ENCODE assay signal across 11 mouse cellular contexts in genomic region chr6:136894532-136895339, GRCm38 (mm10). TPM values are rescaled to one million over a fixed set of nuclear protein-coding genes. Genes with fewer than 3 reads are reported as not detected.
DNase-seq lines count a peak whose midpoint lies in the region; ATAC-seq and TF ChIP-seq lines count a peak whose summit lies in the region.
"Had no signal": no experiment of that assay in that cellular context is flagged by ENCODE, and none has a peak within 500 bp of the region (broad histone marks: within the 10 kb centered on the region; RNA-seq: fewer than 3 reads in every experiment).

No protein-coding gene starts in this region.

- peak overlapping the region; percentile 55 for H3K27ac ChIP-seq in kidney, adult 2 months (ENCODE audit: insufficient read depth, low read depth, low read length)
- peak overlapping the region; percentile 34; the same call in 1 of the 2 replicates for H3K27ac ChIP-seq in intestine, embryonic 15.5 days
- H3K27ac ChIP-seq in midbrain, embryonic 14.5 days (replicated peaks; ENCODE audit: low read depth, low read length), result no peak overlapping the region

- no peaks in the 10 kb centered on the region for H3K36me3 ChIP-seq in kidney, adult 2 months (ENCODE audit: control insufficient read depth, insufficient read depth, low read length)
- no peaks in the 10 kb centered on the region for H3K36me3 ChIP-seq in intestine, embryonic 15.5 days
- H3K36me3 ChIP-seq in midbrain, embryonic 14.5 days (ENCODE audit: control insufficient read depth, insufficient read depth, low read length), result no peaks in the 10 kb centered on the region

- DNase-seq in kidney, adult 2 months, result peak; percentile 60
- no peak for DNase-seq in kidney, adult 8-10 months
- peak; percentile 67 to 71 for DNase-seq in heart, adult 18-20 months
- peak; percentile 57 for DNase-seq in lung, postnatal 10 days
- DNase-seq in midbrain, embryonic 14.5 days, result no peak
- DNase-seq in cerebellum, adult 9-10 months, result no peak
- DNase-seq in spleen, postnatal 36 days (ENCODE audit: low spot score in 2 of 2), result no peak
- DNase-seq: liver had no signal

- H3K4me3 ChIP-seq in kidney, adult 2 months (ENCODE audit: insufficient read depth, low read depth, low read length), result no peak overlapping the region
- no peak overlapping the region for H3K4me3 ChIP-seq in intestine, embryonic 15.5 days (replicated peaks)
- H3K4me3 ChIP-seq in midbrain, embryonic 14.5 days (replicated peaks; ENCODE audit: low read depth, low read length), result no peak overlapping the region

- no peaks in the 10 kb centered on the region for H3K4me1 ChIP-seq in kidney, adult 2 months (ENCODE audit: control insufficient read depth, insufficient read depth, low read length)
- 0 out of 2 replicates have a peak, but pooled peaks cover 3% of the 10 kb centered on the region for H3K4me1 ChIP-seq in intestine, embryonic 15.5 days (replicated peaks)
- no peaks in the 10 kb centered on the region for H3K4me1 ChIP-seq in midbrain, embryonic 14.5 days (ENCODE audit: control insufficient read depth, insufficient read depth, low read length)

- no peak for ATAC-seq in intestine, embryonic 15.5 days
- no peak for ATAC-seq in midbrain, embryonic 14.5 days (ENCODE audit: low FRiP score, low TSS enrichment)
- ATAC-seq: midbrain, embryonic 16.5 days had no signal

- no peak overlapping the region for H3K4me2 ChIP-seq in intestine, embryonic 15.5 days (replicated peaks)
- no peak overlapping the region for H3K4me2 ChIP-seq in midbrain, embryonic 14.5 days (ENCODE audit: low read length)

- 46% methylated on average over 15 of the region's 15 CpGs for WGBS in kidney, adult 2 months
- 28% methylated on average over 15 of the region's 15 CpGs for WGBS in intestine, embryonic 15.5 days
- 70% methylated on average over 15 of the region's 15 CpGs for whole genome bisulfite sequencing in midbrain, embryonic 14.5 days

- no peak for TF ChIP-seq CTCF in kidney, adult 2 months (conservative IDR thresholded peaks at IDR 0.05; ENCODE audit: insufficient read depth, insufficient read length, low read depth, low read length)

- H3K9me3 ChIP-seq in intestine, embryonic 15.5 days, result no peaks in the 10 kb centered on the region
- H3K9me3 ChIP-seq in midbrain, embryonic 14.5 days (ENCODE audit: control insufficient read depth, low read length), result no peaks in the 10 kb centered on the region

- H3K9ac ChIP-seq in intestine, embryonic 15.5 days, result no peak overlapping the region
- H3K9ac ChIP-seq in midbrain, embryonic 14.5 days (replicated peaks; ENCODE audit: low read length), result no peak overlapping the region

- no peak for TF ChIP-seq POLR2A in kidney, adult 2 months (IDR thresholded peaks at IDR 0.05; ENCODE audit: low read depth, low read length)

- H3K27me3 ChIP-seq in kidney, adult 2 months (replicated peaks; ENCODE audit: control insufficient read depth, insufficient read depth, low read length), result no peaks in the 10 kb centered on the region
- H3K27me3 ChIP-seq in intestine, embryonic 15.5 days (replicated peaks), result no peaks in the 10 kb centered on the region
- H3K27me3 ChIP-seq in midbrain, embryonic 14.5 days (ENCODE audit: control insufficient read depth, insufficient read depth, low read length), result no peaks in the 10 kb centered on the region

RNA-seq across cellular contexts. Expression of gene Mgp, which starts 19.1 kb away (rescaled TPM):
- polyA plus RNA-seq in kidney, adult 2 months (2012; rRNA removed), result 725 and 868 TPM in 2 replicates
- total RNA-seq in heart, adult 18-20 months (2021), result 100 to 1,000 TPM; 301 to 402 TPM
- polyA plus RNA-seq in intestine, embryonic 15.5 days (2015; fragmentation: Nextera tagmentation; extraction: Ambion mirVana), result 121 and 122 TPM in 2 replicates
- 0.65 and 3.5 TPM in 2 replicates for polyA plus RNA-seq in midbrain, embryonic 14.5 days (2014; fragmentation: Nextera tagmentation; extraction: Ambion mirVana)

RNA-seq across cellular contexts. Expression of gene Erp27, which starts 27.2 kb away (rescaled TPM):
- 0.15 TPM in 1 of 2 replicates, not detected in the other for polyA plus RNA-seq in kidney, adult 2 months (2012; rRNA removed)
- total RNA-seq in heart, adult 18-20 months (2021), result not detected
- polyA plus RNA-seq in intestine, embryonic 15.5 days (2015; fragmentation: Nextera tagmentation; extraction: Ambion mirVana), result 14.6 and 37.0 TPM in 2 replicates
- not detected in 2 replicates for polyA plus RNA-seq in midbrain, embryonic 14.5 days (2014; fragmentation: Nextera tagmentation; extraction: Ambion mirVana)
- polyA plus RNA-seq: embryonic facial prominence, embryonic 11.5 days had no signal

RNA-seq across cellular contexts. Expression of gene Pde6h, which starts 28.9 kb away (rescaled TPM):
- 0.58 and 0.64 TPM in 2 replicates for polyA plus RNA-seq in kidney, adult 2 months (2012; rRNA removed)
- not detected for total RNA-seq in heart, adult 18-20 months (2021)
- not detected in 2 replicates for polyA plus RNA-seq in intestine, embryonic 15.5 days (2015; fragmentation: Nextera tagmentation; extraction: Ambion mirVana)
- not detected in 2 replicates for polyA plus RNA-seq in midbrain, embryonic 14.5 days (2014; fragmentation: Nextera tagmentation; extraction: Ambion mirVana)
- polyA plus RNA-seq: embryonic facial prominence, embryonic 11.5 days had no signal

RNA-seq across cellular contexts. Expression of gene Art4, which starts 37.2 kb away (rescaled TPM):
- 4.9 TPM in 2 replicates for polyA plus RNA-seq in kidney, adult 2 months (2012; rRNA removed)
- 10 to 100 TPM; 18.7 to 21.8 TPM for total RNA-seq in heart, adult 18-20 months (2021)
- 4.2 and 4.8 TPM in 2 replicates for polyA plus RNA-seq in intestine, embryonic 15.5 days (2015; fragmentation: Nextera tagmentation; extraction: Ambion mirVana)
- polyA plus RNA-seq in midbrain, embryonic 14.5 days (2014; fragmentation: Nextera tagmentation; extraction: Ambion mirVana), result not detected in 2 replicates

RNA-seq across cellular contexts. Expression of gene Arhgdib, which starts 47.0 kb away (rescaled TPM):
- polyA plus RNA-seq in kidney, adult 2 months (2012; rRNA removed), result 49.0 and 77.4 TPM in 2 replicates
- total RNA-seq in heart, adult 18-20 months (2021), result 10 to 100 TPM; 22.8 to 39.0 TPM
- polyA plus RNA-seq in intestine, embryonic 15.5 days (2015; fragmentation: Nextera tagmentation; extraction: Ambion mirVana), result 44.5 and 47.8 TPM in 2 replicates
- polyA plus RNA-seq in midbrain, embryonic 14.5 days (2014; fragmentation: Nextera tagmentation; extraction: Ambion mirVana), result 7.0 and 16.6 TPM in 2 replicates

Comparison
In these comparisons a context has a peak if more than half of its experiments do, and no peak if none do; other contexts are left out.
1. DNase-seq: peak in kidney, adult 2 months (single experiment), heart, adult 18-20 months (2 of 2) and lung, postnatal 10 days (single experiment); none in kidney, adult 8-10 months (0 of 2), midbrain, embryonic 14.5 days (single experiment), cerebellum, adult 9-10 months (single experiment) and spleen, postnatal 36 days (0 of 2).
2. RNA of gene Mgp, which starts 19.1 kb away (polyA plus RNA-seq): 725 to 868 TPM in kidney, adult 2 months and 121 to 122 TPM in intestine, embryonic 15.5 days; 0.65 to 3.5 TPM in midbrain, embryonic 14.5 days; every median in the first group is over 10 times any median in the second.
3. RNA of gene Erp27, which starts 27.2 kb away (polyA plus RNA-seq): 14.6 to 37.0 TPM in intestine, embryonic 15.5 days; 0.15 TPM in kidney, adult 2 months and not detected in midbrain, embryonic 14.5 days; every median in the first group is over 10 times any median in the second.